Mouse (Mus musculus) CH12.LX (cell line): ENCODE results near the gene Prkch.

Experiments used
- CTCF ChIP-seq, 2 experiments: IDR thresholded peaks in 1 of 2; conservative IDR thresholded peaks in 1 of 2; 2 replicates each; pipeline ENCODE4 v1.5.1; 2011 to 2012; ENCODE audit warnings: low read depth in 2 of 2, low read length in 2 of 2, improper control_type of control experiment in 1 of 2, inconsistent platforms in 1 of 2, mild to moderate bottlenecking in 1 of 2, moderate library complexity in 1 of 2
- E2F4 ChIP-seq: IDR thresholded peaks from 2 replicates; pipeline ENCODE4 v1.6.1; 2011; ENCODE audit warnings: low read depth, low read length, improper control_type of control experiment; ENCODE audit not compliant: insufficient replicate concordance
- ELF1 ChIP-seq: IDR thresholded peaks from 2 replicates; pipeline ENCODE4 v1.6.1; 2014; ENCODE audit warnings: low read depth, mild to moderate bottlenecking, inconsistent platforms, low read length, improper control_type of control experiment
- HCFC1 ChIP-seq: IDR thresholded peaks from 2 replicates; pipeline ENCODE4 v1.6.1; 2012; ENCODE audit warnings: low read depth, mild to moderate bottlenecking, inconsistent platforms, low read length, improper control_type of control experiment
- POLR2A ChIP-seq: IDR thresholded peaks from 2 replicates; pipeline ENCODE4 v1.6.1; 2011; ENCODE audit warnings: low read depth, mild to moderate bottlenecking, improper control_type of control experiment, low read length
- SIN3A ChIP-seq: IDR thresholded peaks from 2 replicates; pipeline ENCODE4 v1.6.1; 2012; ENCODE audit warnings: low read length, improper control_type of control experiment, inconsistent platforms

DNA sequence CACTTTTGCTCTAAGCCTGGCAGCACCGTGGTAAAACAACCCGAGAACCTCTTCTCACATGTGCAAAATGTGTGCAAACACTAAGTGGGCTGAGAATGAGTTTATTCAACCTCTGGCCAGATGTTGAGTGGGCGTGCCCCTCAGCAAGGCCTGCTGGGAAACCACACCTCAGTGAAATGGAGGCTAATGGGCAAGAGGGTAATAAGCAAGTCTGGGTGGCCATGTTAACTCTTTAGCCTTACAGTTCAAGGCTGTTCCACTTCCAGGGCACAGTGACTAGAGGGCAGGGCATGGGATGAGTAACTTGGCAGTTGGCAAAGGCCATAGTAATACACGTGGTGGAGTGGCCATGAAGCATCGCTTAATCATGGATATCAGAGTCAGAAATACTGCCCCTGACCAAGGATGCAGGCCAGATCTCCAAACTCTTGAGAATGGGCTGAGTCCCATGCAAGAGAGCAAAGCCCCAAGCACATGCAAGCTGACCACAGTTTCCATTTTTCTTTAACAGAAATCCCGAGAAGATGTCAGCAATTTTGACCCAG lies 191.9 kb downstream of the Prkch start:
- TF ChIP-seq CTCF (conservative IDR thresholded peaks at IDR 0.05 in 1 of 2, IDR thresholded peaks at IDR 0.05 in 1 of 2; ENCODE audit: low read depth in 2 of 2, low read length in 2 of 2) (no peak), POLR2A (no peak), SIN3A (no peak), ELF1 (no peak), E2F4 (no peak), HCFC1 (no peak)
